Mouse (Mus musculus): ENCODE measurements around the gene Olfr403. TPM values are rescaled to one million over a fixed set of nuclear protein-coding genes. Genes with fewer than 3 reads are reported as not detected.
"Not testable (repeated sequence)": the region's sequence is repeated elsewhere in the genome, so short reads cannot be mapped to it uniquely, and the experiment has no call there.

Gene Olfr403
- polyA plus RNA-seq (2015; fragmentation: Nextera tagmentation; extraction: Ambion mirVana) = not detected in 2 replicates

DNA sequence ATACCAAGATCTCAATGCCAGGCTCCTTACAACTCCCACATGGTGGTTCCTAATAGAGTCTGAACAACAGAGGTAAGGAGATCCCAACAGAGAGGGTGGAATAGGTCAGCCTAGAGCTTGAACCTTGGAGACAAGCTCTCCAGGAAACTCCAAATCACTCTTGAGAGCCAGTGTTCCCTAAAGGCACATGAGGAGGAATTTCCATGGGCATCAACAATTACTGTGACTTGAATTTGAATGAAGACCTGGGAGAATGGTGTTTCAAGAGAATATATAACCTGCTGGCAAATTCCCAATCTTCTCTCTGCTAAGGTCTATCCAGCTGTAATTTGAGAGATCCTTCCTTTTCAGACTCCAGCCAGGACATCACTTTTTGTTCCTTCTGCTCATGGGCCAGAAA is at the start of gene Olfr403:
Gene Olfr403, plus strand, starts transcription at position 301 of the 400 bp plus-strand sequence.
- H3K27ac ChIP-seq (replicated peaks) = no peak within 1 kb of the TSS

DNA sequence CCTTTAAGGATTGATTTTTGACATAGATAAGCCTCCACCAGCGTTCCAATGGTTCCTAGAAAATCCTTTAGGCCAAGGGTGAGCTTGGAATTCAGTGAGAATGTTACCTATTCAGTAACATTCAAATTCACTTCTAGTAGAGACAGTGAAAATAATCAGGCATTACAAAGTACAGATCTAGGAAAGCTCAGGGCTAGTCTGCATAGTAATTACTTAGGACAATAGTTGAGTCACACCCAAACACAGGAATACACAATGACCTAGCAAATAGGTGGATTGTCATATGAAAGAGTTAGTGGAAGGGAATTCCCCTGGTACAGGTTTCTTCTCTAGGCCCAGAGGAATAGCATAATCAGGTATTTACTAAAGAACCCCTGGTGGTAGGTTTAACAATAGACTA is 46.0 kb upstream of the Olfr403 start:
- not testable (repeated sequence) for H3K4me3 ChIP-seq; H3K27me3 ChIP-seq; H3K9ac ChIP-seq; H3K4me1 ChIP-seq (replicated peaks); H3K36me3 ChIP-seq; H3K9me3 ChIP-seq; H3K4me2 ChIP-seq; ATAC-seq (ENCODE audit: low FRiP score, low read depth); H3K27ac ChIP-seq (replicated peaks)
- WGBS = 33% methylated on average over 1 of the region's 1 CpGs

More for the DNA sequence above, at the start of gene Olfr403:
- H3K9me3 ChIP-seq = peaks cover 14% of the 10 kb centered on the region
- H3K27me3 ChIP-seq = no peaks in the 10 kb centered on the region
- no peak for ATAC-seq (ENCODE audit: low FRiP score, low read depth)
- H3K4me3 ChIP-seq = no peak within 1 kb of the TSS
- no peak within 1 kb of the TSS for H3K9ac ChIP-seq
- no peaks in the 10 kb centered on the region for H3K36me3 ChIP-seq
- no peaks in the 10 kb centered on the region for H3K4me1 ChIP-seq (replicated peaks)
- H3K4me2 ChIP-seq = no peak within 1 kb of the TSS

DNA sequence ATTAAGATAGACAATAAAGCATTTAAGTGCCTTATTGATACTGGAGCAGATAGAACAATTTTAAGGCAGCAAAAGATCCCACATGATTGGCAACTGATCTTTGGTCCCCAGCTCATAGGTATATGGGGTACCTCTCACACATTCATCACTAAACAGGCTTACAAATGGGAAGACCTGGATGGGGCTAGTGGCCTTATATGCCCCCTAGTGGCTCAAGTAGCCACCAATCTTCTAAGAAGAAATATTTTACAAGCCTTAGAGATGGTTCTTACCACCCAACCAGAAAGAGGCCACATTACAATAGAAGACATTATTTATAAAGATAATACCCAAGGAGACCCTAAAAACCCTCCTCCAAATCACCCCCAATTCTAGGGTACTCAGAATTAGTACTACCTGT is 40.2 kb upstream of the Olfr403 start:
- no peak overlapping the region for H3K9ac ChIP-seq
- H3K27ac ChIP-seq (replicated peaks) = no peak overlapping the region
- no peak for ATAC-seq (ENCODE audit: low FRiP score, low read depth)
- H3K9me3 ChIP-seq = peaks cover 16% of the 10 kb centered on the region
- no peaks in the 10 kb centered on the region for H3K4me1 ChIP-seq (replicated peaks)
- no peaks in the 10 kb centered on the region for H3K27me3 ChIP-seq
- no peaks in the 10 kb centered on the region for H3K36me3 ChIP-seq
- no peak overlapping the region for H3K4me3 ChIP-seq
- H3K4me2 ChIP-seq = no peak overlapping the region

DNA sequence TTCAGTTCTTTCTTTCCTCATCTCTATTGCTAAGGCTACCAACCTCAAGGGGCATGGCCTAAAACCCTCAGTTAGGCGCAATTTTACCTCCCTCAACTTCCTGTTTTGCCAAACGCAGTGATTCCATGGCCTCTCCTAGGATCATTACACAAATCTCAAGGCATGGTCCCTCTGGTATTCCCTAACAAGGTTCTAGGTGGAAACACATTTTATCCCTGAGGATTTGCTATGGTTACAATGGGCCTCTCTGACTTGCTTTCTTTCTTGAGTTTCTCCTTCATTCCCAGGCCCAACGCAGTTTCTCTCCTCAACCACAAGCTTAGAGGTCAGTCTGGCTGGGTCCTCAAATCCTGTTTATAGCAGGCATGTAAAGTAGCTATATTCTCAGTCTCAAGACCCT is 32.8 kb upstream of the Olfr403 start, which contains the start of gene Olfr402:
Gene Olfr402, plus strand, starts transcription at position 301 of the 400 bp plus-strand sequence.
- ATAC-seq (ENCODE audit: low FRiP score, low read depth) = no peak
- WGBS = 64% methylated on average over 3 of the region's 3 CpGs
- Histone ChIP-seq H3K4me3 (no peak within 1 kb of the TSS), H3K9me3 (0 out of 2 replicates have a peak, but pooled peaks cover 9% of the 10 kb centered on the region), H3K27me3 (no peaks in the 10 kb centered on the region), H3K4me1 (replicated peaks) (no peaks in the 10 kb centered on the region), H3K9ac (no peak within 1 kb of the TSS), H3K4me2 (no peak within 1 kb of the TSS), H3K27ac (replicated peaks) (no peak within 1 kb of the TSS), H3K36me3 (no peaks in the 10 kb centered on the region)

DNA sequence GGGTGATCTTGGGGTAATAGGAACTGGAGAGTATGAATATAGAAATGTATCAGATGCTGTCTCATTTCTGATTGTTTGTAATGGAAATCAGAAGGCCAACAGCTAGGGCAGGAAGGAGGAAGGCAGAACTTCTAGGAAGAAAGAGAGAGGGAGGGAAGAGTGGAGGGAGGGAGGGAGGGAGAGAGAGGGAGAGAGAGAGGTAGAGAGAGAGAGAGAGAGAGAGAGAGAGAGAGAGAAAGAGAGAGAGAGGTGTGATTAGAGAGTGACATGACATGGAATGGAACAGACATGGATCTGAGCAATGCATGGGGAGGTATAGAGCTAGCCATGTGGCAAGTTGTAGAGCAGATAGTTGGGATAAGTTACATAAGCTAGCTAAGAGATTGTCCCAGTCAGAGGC is 17.3 kb upstream of the Olfr403 start:
- peaks cover 10% of the 10 kb centered on the region; the same call in 1 of the 2 replicates for H3K9me3 ChIP-seq
- H3K4me2 ChIP-seq = no peak overlapping the region
- H3K4me1 ChIP-seq (replicated peaks) = no peaks in the 10 kb centered on the region
- H3K27me3 ChIP-seq = no peaks in the 10 kb centered on the region
- H3K27ac ChIP-seq (replicated peaks) = no peak overlapping the region
- no peak overlapping the region for H3K9ac ChIP-seq
- no peak for ATAC-seq (ENCODE audit: low FRiP score, low read depth)
- H3K36me3 ChIP-seq = no peaks in the 10 kb centered on the region
- H3K4me3 ChIP-seq = no peak overlapping the region

DNA sequence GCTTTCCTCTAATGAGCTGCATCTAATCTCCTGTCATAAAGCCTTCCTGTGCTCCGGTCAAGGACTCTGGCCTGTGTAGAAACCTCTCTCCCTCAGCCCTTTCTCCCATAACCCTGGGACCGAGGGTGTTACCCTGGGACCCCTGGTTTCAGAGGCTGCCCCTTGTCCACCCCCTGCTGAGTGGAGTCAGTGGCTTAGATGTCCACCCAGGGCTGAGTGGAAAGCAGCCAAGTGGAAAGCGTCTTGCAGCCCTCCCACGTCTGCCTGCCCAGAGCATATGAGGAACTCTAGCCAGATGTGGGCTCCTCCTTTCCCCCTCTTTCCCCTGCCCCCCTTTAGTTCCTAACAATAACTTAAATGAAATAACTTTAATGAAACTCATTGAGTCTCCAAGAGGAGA is 2.9 kb upstream of the Olfr403 start:
- H3K4me3 ChIP-seq = no peak overlapping the region
- no peak overlapping the region for H3K9ac ChIP-seq
- no peak overlapping the region for H3K27ac ChIP-seq (replicated peaks)
- 83% methylated on average over 4 of the region's 4 CpGs for WGBS
- no peak for ATAC-seq (ENCODE audit: low FRiP score, low read depth)
- peaks cover 11% of the 10 kb centered on the region for H3K9me3 ChIP-seq
- no peak overlapping the region for H3K4me2 ChIP-seq
- no peaks in the 10 kb centered on the region for H3K27me3 ChIP-seq
- no peaks in the 10 kb centered on the region for H3K36me3 ChIP-seq
- no peaks in the 10 kb centered on the region for H3K4me1 ChIP-seq (replicated peaks)

DNA sequence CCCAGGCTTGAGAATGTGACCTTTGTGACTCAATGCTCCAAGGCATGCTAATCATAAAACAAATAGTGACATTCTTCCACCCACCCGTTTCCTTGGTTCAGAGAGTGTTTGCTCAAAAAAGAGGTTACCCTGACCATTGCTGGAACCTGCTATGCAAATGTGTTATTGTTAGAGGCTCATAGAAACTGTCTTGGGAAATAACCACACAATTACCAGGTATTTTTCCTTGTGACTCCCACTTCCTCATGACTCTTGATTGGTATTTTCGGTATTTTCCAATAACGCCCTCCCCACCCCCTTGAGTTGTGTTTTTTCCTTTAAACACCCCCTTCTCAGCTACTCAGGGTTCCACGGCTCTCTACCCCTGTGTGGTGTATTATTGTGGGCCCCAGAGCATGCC is 2.3 kb upstream of the Olfr403 start:
- no peak overlapping the region for H3K9ac ChIP-seq
- no peaks in the 10 kb centered on the region for H3K4me1 ChIP-seq (replicated peaks)
- no peaks in the 10 kb centered on the region for H3K36me3 ChIP-seq
- H3K27me3 ChIP-seq = no peaks in the 10 kb centered on the region
- H3K9me3 ChIP-seq = peaks cover 14% of the 10 kb centered on the region
- 84% methylated on average over 4 of the region's 4 CpGs for WGBS
- no peak overlapping the region for H3K27ac ChIP-seq (replicated peaks)
- no peak overlapping the region for H3K4me2 ChIP-seq
- no peak for ATAC-seq (ENCODE audit: low FRiP score, low read depth)
- no peak overlapping the region for H3K4me3 ChIP-seq

DNA sequence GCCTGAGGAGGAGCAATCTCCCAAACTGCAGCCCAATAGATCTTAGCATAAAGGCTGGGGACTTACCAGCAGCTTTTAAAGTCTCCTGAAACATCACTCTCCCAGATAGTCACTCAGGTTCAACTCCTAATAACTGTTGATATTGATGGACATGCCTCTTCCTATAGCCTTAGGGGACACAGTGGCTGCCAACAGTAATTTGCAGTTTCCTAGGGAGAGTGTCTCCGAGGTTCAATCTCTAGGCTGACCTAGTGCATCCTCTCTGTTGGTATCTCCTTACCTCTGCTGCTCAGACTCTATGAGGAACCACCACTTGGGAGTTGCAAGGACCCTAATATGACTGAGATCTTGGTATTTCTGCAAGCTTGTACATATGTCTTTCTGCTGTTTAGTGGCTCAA is 25.2 kb downstream of the Olfr403 start, which contains the start of gene Olfr43:
Gene Olfr43, minus strand, starts transcription at position 101 of the 400 bp plus-strand sequence.
- ATAC-seq (ENCODE audit: low FRiP score, low read depth) = no peak
- Histone ChIP-seq H3K4me1 (replicated peaks) (no peaks in the 10 kb centered on the region), H3K4me2 (no peak within 1 kb of the TSS), H3K9me3 (no peaks in the 10 kb centered on the region), H3K36me3 (no peaks in the 10 kb centered on the region), H3K4me3 (no peak within 1 kb of the TSS), H3K9ac (no peak within 1 kb of the TSS), H3K27me3 (no peaks in the 10 kb centered on the region), H3K27ac (replicated peaks) (no peak within 1 kb of the TSS)
- WGBS = 76% methylated on average over 1 of the region's 1 CpGs

DNA sequence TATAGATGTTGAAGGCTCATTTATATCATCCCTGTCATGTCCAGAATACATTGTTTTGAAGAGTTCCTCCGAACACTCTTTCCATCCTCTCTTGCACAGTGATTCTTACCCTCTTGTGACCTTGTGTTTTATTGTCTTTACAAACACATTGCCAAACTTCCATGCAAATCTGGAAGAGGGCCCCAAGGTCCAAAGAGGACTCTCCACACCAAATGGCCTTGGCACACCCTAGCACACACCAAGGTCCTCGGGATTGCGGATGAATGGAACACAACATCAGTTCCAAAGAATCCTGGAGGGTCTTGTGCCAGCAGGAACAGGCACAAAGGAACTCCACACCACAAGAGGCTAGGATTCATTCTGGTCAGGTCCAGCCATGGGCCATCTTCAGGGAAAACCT is 55.2 kb downstream of the Olfr403 start:
- Histone ChIP-seq H3K4me3 (no peak overlapping the region), H3K9ac (no peak overlapping the region), H3K4me2 (no peak overlapping the region), H3K36me3 (no peaks in the 10 kb centered on the region), H3K9me3 (no peaks in the 10 kb centered on the region), H3K4me1 (replicated peaks) (no peaks in the 10 kb centered on the region), H3K27ac (replicated peaks) (no peak overlapping the region), H3K27me3 (no peaks in the 10 kb centered on the region)
- no peak for ATAC-seq (ENCODE audit: low FRiP score, low read depth)
- 95% methylated on average over 3 of the region's 3 CpGs for WGBS

Other genes starting within 250 kb of the Olfr403 start
- not detected in 2 replicates for gene Olfr23, start 249.6 kb upstream of the Olfr403 start, polyA plus RNA-seq (2015; fragmentation: Nextera tagmentation; extraction: Ambion mirVana)
- gene Olfr397, start 225.4 kb upstream of the Olfr403 start, polyA plus RNA-seq (2015; fragmentation: Nextera tagmentation; extraction: Ambion mirVana) = not detected in 2 replicates
- not detected in 2 replicates for gene Olfr398, start 195.8 kb upstream of the Olfr403 start, polyA plus RNA-seq (2015; fragmentation: Nextera tagmentation; extraction: Ambion mirVana)
- not detected in 2 replicates for gene Olfr139, start 129.7 kb upstream of the Olfr403 start, polyA plus RNA-seq (2015; fragmentation: Nextera tagmentation; extraction: Ambion mirVana)
- gene Olfr399, start 129.6 kb upstream of the Olfr403 start, polyA plus RNA-seq (2015; fragmentation: Nextera tagmentation; extraction: Ambion mirVana) = not detected in 2 replicates
- not detected in 2 replicates for gene Zfp616, start 116.3 kb upstream of the Olfr403 start, polyA plus RNA-seq (2015; fragmentation: Nextera tagmentation; extraction: Ambion mirVana)
- gene Olfr401, start 72.5 kb upstream of the Olfr403 start, polyA plus RNA-seq (2015; fragmentation: Nextera tagmentation; extraction: Ambion mirVana) = not detected in 2 replicates
- gene Olfr402, start 32.7 kb upstream of the Olfr403 start, polyA plus RNA-seq (2015; fragmentation: Nextera tagmentation; extraction: Ambion mirVana) = not detected in 2 replicates
- not detected in 2 replicates for gene Olfr43, start 25.1 kb downstream of the Olfr403 start, polyA plus RNA-seq (2015; fragmentation: Nextera tagmentation; extraction: Ambion mirVana)
- gene Olfr406, start 73.6 kb downstream of the Olfr403 start, polyA plus RNA-seq (2015; fragmentation: Nextera tagmentation; extraction: Ambion mirVana) = not detected in 2 replicates
- not detected in 2 replicates for gene Olfr59, start 97.5 kb downstream of the Olfr403 start, polyA plus RNA-seq (2015; fragmentation: Nextera tagmentation; extraction: Ambion mirVana)
- gene Olfr410, start 151.8 kb downstream of the Olfr403 start, polyA plus RNA-seq (2015; fragmentation: Nextera tagmentation; extraction: Ambion mirVana) = not detected in 2 replicates
- not detected in 2 replicates for gene Olfr411, start 166.4 kb downstream of the Olfr403 start, polyA plus RNA-seq (2015; fragmentation: Nextera tagmentation; extraction: Ambion mirVana)
- gene Olfr412, start 175.8 kb downstream of the Olfr403 start, polyA plus RNA-seq (2015; fragmentation: Nextera tagmentation; extraction: Ambion mirVana) = not detected in 2 replicates